Mouse (Mus musculus): ENCODE results near the gene Capn9. TPM values are rescaled to one million over a fixed set of nuclear protein-coding genes. Genes with fewer than 3 reads are reported as not detected.

Capn9 gene
- polyA plus RNA-seq, 1 experiment = not detected

- Histone ChIP-seq H3K36me3 (ENCODE audit: control insufficient read depth, insufficient read depth, low read length, poor library complexity, severe bottlenecking) (peaks cover 3% of the 10 kb centered on the region; the same call in 1 of the 2 replicates), H3K9ac (ENCODE audit: low read depth, poor library complexity, severe bottlenecking) (no peak overlapping the region), H3K4me3 (ENCODE audit: low read depth, low read length) (no peak overlapping the region), H3K9me3 (replicated peaks; ENCODE audit: control insufficient read depth, insufficient read depth, low read length, poor library complexity, severe bottlenecking) (no peaks in the 10 kb centered on the region), H3K27ac (ENCODE audit: insufficient read depth, low read length) (no peak overlapping the region), H3K27me3 (ENCODE audit: control insufficient read depth, insufficient read depth, low read length, poor library complexity, severe bottlenecking) (no peaks in the 10 kb centered on the region), H3K4me1 (ENCODE audit: control insufficient read depth, insufficient read depth, low read length) (peaks cover 5% of the 10 kb centered on the region)
- TF ChIP-seq CTCF (IDR thresholded peaks at IDR 0.05; ENCODE audit: low read depth, low read length) = no peak
- no peak for TF ChIP-seq EP300 (IDR thresholded peaks at IDR 0.05; ENCODE audit: insufficient read depth, low read depth, low read length)
- TF ChIP-seq POLR2A (IDR thresholded peaks at IDR 0.05; ENCODE audit: insufficient read depth, low read length) = no peak
Observed at GRCm38 (mm10) chr8:124634411-124635246, 58.7 kb downstream of the Capn9 start.

GRCm38 (mm10) chr8:124635247-124635502 lies 59.3 kb downstream of the Capn9 start:
- Histone ChIP-seq H3K9ac (ENCODE audit: low read depth, poor library complexity, severe bottlenecking) (no peak overlapping the region), H3K36me3 (ENCODE audit: control insufficient read depth, insufficient read depth, low read length, poor library complexity, severe bottlenecking) (peaks cover 3% of the 10 kb centered on the region; the same call in 1 of the 2 replicates), H3K4me3 (ENCODE audit: low read depth, low read length) (no peak overlapping the region), H3K4me1 (ENCODE audit: control insufficient read depth, insufficient read depth, low read length) (peaks cover 5% of the 10 kb centered on the region), H3K27me3 (ENCODE audit: control insufficient read depth, insufficient read depth, low read length, poor library complexity, severe bottlenecking) (no peaks in the 10 kb centered on the region), H3K9me3 (replicated peaks; ENCODE audit: control insufficient read depth, insufficient read depth, low read length, poor library complexity, severe bottlenecking) (no peaks in the 10 kb centered on the region), H3K27ac (ENCODE audit: insufficient read depth, low read length) (no peak overlapping the region)
- TF ChIP-seq POLR2A (IDR thresholded peaks at IDR 0.05; ENCODE audit: insufficient read depth, low read length) (no peak), CTCF (IDR thresholded peaks at IDR 0.05; ENCODE audit: low read depth, low read length) (no peak), EP300 (IDR thresholded peaks at IDR 0.05; ENCODE audit: insufficient read depth, low read depth, low read length) (no peak)

GRCm38 (mm10) chr8:124641599-124641998 lies 65.7 kb downstream of the Capn9 start:
- TF ChIP-seq CTCF (IDR thresholded peaks at IDR 0.05; ENCODE audit: low read depth, low read length) (no peak), POLR2A (IDR thresholded peaks at IDR 0.05; ENCODE audit: insufficient read depth, low read length) (no peak), EP300 (IDR thresholded peaks at IDR 0.05; ENCODE audit: insufficient read depth, low read depth, low read length) (no peak)
- Histone ChIP-seq H3K9ac (ENCODE audit: low read depth, poor library complexity, severe bottlenecking) (no peak overlapping the region), H3K27me3 (ENCODE audit: control insufficient read depth, insufficient read depth, low read length, poor library complexity, severe bottlenecking) (no peaks in the 10 kb centered on the region), H3K36me3 (ENCODE audit: control insufficient read depth, insufficient read depth, low read length, poor library complexity, severe bottlenecking) (peaks cover 3% of the 10 kb centered on the region; the same call in 1 of the 2 replicates), H3K4me1 (ENCODE audit: control insufficient read depth, insufficient read depth, low read length) (peaks cover 2% of the 10 kb centered on the region), H3K27ac (ENCODE audit: insufficient read depth, low read length) (no peak overlapping the region), H3K4me3 (ENCODE audit: low read depth, low read length) (no peak overlapping the region), H3K9me3 (replicated peaks; ENCODE audit: control insufficient read depth, insufficient read depth, low read length, poor library complexity, severe bottlenecking) (no peaks in the 10 kb centered on the region)

- TF ChIP-seq EP300 (IDR thresholded peaks at IDR 0.05; ENCODE audit: insufficient read depth, low read depth, low read length) (no peak), POLR2A (IDR thresholded peaks at IDR 0.05; ENCODE audit: insufficient read depth, low read length) (no peak), CTCF (IDR thresholded peaks at IDR 0.05; ENCODE audit: low read depth, low read length) (no peak)
- no peak overlapping the region for H3K4me3 ChIP-seq (ENCODE audit: low read depth, low read length)
- H3K27me3 ChIP-seq (ENCODE audit: control insufficient read depth, insufficient read depth, low read length, poor library complexity, severe bottlenecking) = no peaks in the 10 kb centered on the region
- H3K9me3 ChIP-seq (replicated peaks; ENCODE audit: control insufficient read depth, insufficient read depth, low read length, poor library complexity, severe bottlenecking) = no peaks in the 10 kb centered on the region
- no peak overlapping the region for H3K9ac ChIP-seq (ENCODE audit: low read depth, poor library complexity, severe bottlenecking)
- peaks cover 3% of the 10 kb centered on the region; the same call in 1 of the 2 replicates for H3K36me3 ChIP-seq (ENCODE audit: control insufficient read depth, insufficient read depth, low read length, poor library complexity, severe bottlenecking)
- no peak overlapping the region for H3K27ac ChIP-seq (ENCODE audit: insufficient read depth, low read length)
- H3K4me1 ChIP-seq (ENCODE audit: control insufficient read depth, insufficient read depth, low read length) = peaks cover 6% of the 10 kb centered on the region
Observed at GRCm38 (mm10) chr8:124643540-124644339, 67.8 kb downstream of the Capn9 start.

GRCm38 (mm10) chr8:124648311-124648710 lies 72.4 kb downstream of the Capn9 start:
- Histone ChIP-seq H3K9me3 (replicated peaks; ENCODE audit: control insufficient read depth, insufficient read depth, low read length, poor library complexity, severe bottlenecking) (no peaks in the 10 kb centered on the region), H3K9ac (ENCODE audit: low read depth, poor library complexity, severe bottlenecking) (no peak overlapping the region), H3K4me3 (ENCODE audit: low read depth, low read length) (no peak overlapping the region), H3K36me3 (ENCODE audit: control insufficient read depth, insufficient read depth, low read length, poor library complexity, severe bottlenecking) (no peaks in the 10 kb centered on the region), H3K27ac (ENCODE audit: insufficient read depth, low read length) (no peak overlapping the region), H3K4me1 (ENCODE audit: control insufficient read depth, insufficient read depth, low read length) (peaks cover 6% of the 10 kb centered on the region), H3K27me3 (ENCODE audit: control insufficient read depth, insufficient read depth, low read length, poor library complexity, severe bottlenecking) (no peaks in the 10 kb centered on the region)
- TF ChIP-seq EP300 (IDR thresholded peaks at IDR 0.05; ENCODE audit: insufficient read depth, low read depth, low read length) = no peak
- no peak for TF ChIP-seq POLR2A (IDR thresholded peaks at IDR 0.05; ENCODE audit: insufficient read depth, low read length)
- no peak for TF ChIP-seq CTCF (IDR thresholded peaks at IDR 0.05; ENCODE audit: low read depth, low read length)

GRCm38 (mm10) chr8:124651776-124652175 lies 75.9 kb downstream of the Capn9 start:
- TF ChIP-seq CTCF (IDR thresholded peaks at IDR 0.05; ENCODE audit: low read depth, low read length) = no peak
- no peak for TF ChIP-seq EP300 (IDR thresholded peaks at IDR 0.05; ENCODE audit: insufficient read depth, low read depth, low read length)
- no peak for TF ChIP-seq POLR2A (IDR thresholded peaks at IDR 0.05; ENCODE audit: insufficient read depth, low read length)
- Histone ChIP-seq H3K9me3 (replicated peaks; ENCODE audit: control insufficient read depth, insufficient read depth, low read length, poor library complexity, severe bottlenecking) (no peaks in the 10 kb centered on the region), H3K27ac (ENCODE audit: insufficient read depth, low read length) (no peak overlapping the region), H3K36me3 (ENCODE audit: control insufficient read depth, insufficient read depth, low read length, poor library complexity, severe bottlenecking) (no peaks in the 10 kb centered on the region), H3K4me3 (ENCODE audit: low read depth, low read length) (no peak overlapping the region), H3K27me3 (ENCODE audit: control insufficient read depth, insufficient read depth, low read length, poor library complexity, severe bottlenecking) (no peaks in the 10 kb centered on the region), H3K4me1 (ENCODE audit: control insufficient read depth, insufficient read depth, low read length) (peaks cover 3% of the 10 kb centered on the region), H3K9ac (ENCODE audit: low read depth, poor library complexity, severe bottlenecking) (no peak overlapping the region)
